Mouse (Mus musculus): ENCODE results near the gene Zfp2. TPM values are rescaled to one million over a fixed set of nuclear protein-coding genes. Genes with fewer than 3 reads are reported as not detected.

Zfp2 gene
- polyA plus RNA-seq (2016; fragmentation: Nextera tagmentation; extraction: Ambion mirVana) = 32.6 and 33.0 TPM in 2 replicates

DNA sequence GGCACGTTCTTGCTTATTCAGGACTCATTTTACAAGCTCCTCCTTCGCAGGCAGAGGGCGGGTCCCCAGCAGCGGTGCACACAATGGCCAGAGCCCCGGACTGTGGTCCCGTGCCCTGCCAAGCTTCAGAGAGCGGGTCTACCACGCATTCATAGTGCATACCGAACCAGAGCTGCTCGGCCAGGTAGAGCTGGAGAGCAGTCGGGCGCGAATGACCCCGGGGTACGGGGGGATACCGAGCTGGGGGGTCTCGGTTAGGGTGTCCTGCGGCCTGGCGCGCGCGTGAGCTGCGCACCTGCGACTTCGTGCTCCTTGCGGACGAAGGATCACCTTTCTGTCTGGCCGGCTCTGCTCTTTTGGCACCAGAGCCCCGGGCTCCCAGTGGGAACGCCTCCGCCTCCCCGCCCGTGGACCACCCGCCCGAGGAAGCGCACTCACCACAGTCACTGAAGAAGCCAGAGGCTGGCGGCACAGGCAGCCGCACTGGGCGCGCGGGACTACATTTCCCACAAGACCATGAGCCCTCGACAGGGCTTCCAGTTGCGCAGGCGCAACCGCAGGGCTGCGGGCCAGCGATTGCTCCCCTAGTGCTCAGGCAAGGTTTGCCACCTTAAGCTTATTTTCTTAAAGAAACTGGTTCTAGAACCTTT is at the start of gene Zfp2:
Zfp2 (minus strand) TSS at position 495 of the 650 bp plus-strand sequence.
- Histone ChIP-seq H3K4me3 (peak within 1 kb of the TSS; percentile 64), H3K36me3 (peaks cover 30% of the 10 kb centered on the region), H3K9ac (peak within 1 kb of the TSS; percentile 81), H3K27ac (peak within 1 kb of the TSS; percentile 62; the same call in 1 of the 2 replicates), H3K4me2 (replicated peaks) (peak within 1 kb of the TSS; percentile 52), H3K4me1 (no peaks in the 10 kb centered on the region), H3K9me3 (peaks cover 24% of the 10 kb centered on the region), H3K27me3 (replicated peaks) (no peaks in the 10 kb centered on the region)
- ATAC-seq (ENCODE audit: low FRiP score, low read depth) = peak; percentile 98
- WGBS = under 1% methylated on average over 47 of the region's 47 CpGs

DNA sequence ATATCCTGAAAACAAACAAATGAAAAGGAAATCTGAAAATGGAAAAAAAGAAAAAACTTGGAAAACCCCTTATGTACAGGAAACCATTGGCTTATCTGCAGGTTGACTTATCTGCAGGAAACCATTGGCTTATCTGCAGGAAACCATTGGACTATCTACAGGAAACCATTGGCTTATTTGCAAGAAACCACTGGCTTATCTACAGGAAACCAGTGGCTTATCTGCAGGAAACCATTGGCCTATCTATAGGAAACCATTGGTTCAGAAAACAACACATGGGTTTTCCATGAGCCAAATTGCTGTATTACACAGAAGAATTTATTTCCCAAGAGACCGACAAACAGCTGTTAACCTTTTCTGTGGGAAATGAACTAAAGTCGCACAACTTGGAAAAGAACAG is 48.9 kb upstream of the Zfp2 start:
- no peak overlapping the region for H3K4me3 ChIP-seq
- no peaks in the 10 kb centered on the region for H3K4me1 ChIP-seq
- no peaks in the 10 kb centered on the region for H3K36me3 ChIP-seq
- 91% methylated on average over 2 of the region's 2 CpGs for WGBS
- no peak overlapping the region for H3K27ac ChIP-seq
- no peak for ATAC-seq (ENCODE audit: low FRiP score, low read depth)
- H3K9ac ChIP-seq = no peak overlapping the region
- H3K9me3 ChIP-seq = no peaks in the 10 kb centered on the region
- no peak overlapping the region for H3K4me2 ChIP-seq (replicated peaks)
- no peaks in the 10 kb centered on the region for H3K27me3 ChIP-seq (replicated peaks)

DNA sequence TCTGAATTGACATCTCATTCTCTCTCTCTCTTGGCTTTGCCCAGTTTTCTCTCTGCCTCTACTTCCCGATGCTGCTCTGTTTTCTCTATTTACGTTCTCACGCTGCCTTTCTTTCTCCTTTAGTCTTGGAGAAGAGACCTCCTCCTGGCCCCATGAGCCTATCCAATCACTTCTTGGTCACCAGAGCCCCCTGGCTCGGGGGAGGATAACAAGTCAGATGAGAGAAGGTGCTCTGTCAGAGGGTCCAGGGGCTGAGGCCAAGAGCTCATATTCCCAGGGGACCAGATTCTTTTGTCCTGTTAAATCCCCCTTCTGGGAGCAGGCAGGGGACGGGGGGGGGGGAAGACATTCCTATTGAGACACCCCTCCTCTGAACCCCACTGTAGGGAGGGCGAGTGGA is 37.7 kb upstream of the Zfp2 start, which contains the start of gene Prop1:
Prop1 (minus strand) TSS at position 101 of the 400 bp plus-strand sequence.
- Histone ChIP-seq H3K4me1 (no peaks in the 10 kb centered on the region), H3K9me3 (no peaks in the 10 kb centered on the region), H3K36me3 (no peaks in the 10 kb centered on the region), H3K4me2 (replicated peaks) (no peak within 1 kb of the TSS), H3K9ac (no peak within 1 kb of the TSS), H3K27me3 (replicated peaks) (no peaks in the 10 kb centered on the region), H3K27ac (no peak within 1 kb of the TSS), H3K4me3 (no peak within 1 kb of the TSS)
- WGBS = 76% methylated on average over 6 of the region's 6 CpGs
- no peak for ATAC-seq (ENCODE audit: low FRiP score, low read depth)

DNA sequence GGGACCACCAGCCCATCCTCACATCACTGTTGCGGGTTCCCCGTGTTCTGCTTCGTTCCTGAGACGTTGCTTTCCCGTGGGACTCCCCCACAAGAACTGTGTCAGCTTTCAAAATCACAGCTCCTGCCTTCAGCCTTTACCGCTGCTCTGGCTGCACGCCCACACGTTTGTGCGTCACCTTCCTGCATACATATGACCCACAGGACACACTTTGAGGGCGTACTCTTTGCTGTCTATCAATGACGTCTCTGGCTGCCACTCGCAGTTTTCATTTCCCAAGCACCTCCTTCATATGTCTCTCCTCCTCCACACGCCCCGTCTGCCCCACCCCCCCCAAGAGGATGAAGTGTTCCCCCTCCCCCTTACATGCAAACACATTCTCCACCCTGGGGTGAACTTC is 36.3 kb upstream of the Zfp2 start:
- Histone ChIP-seq H3K27ac (no peak overlapping the region), H3K4me2 (replicated peaks) (no peak overlapping the region), H3K4me3 (no peak overlapping the region), H3K4me1 (no peaks in the 10 kb centered on the region), H3K9me3 (no peaks in the 10 kb centered on the region), H3K36me3 (no peaks in the 10 kb centered on the region), H3K27me3 (replicated peaks) (no peaks in the 10 kb centered on the region), H3K9ac (no peak overlapping the region)
- ATAC-seq (ENCODE audit: low FRiP score, low read depth) = no peak
- WGBS = 78% methylated on average over 14 of the region's 14 CpGs

DNA sequence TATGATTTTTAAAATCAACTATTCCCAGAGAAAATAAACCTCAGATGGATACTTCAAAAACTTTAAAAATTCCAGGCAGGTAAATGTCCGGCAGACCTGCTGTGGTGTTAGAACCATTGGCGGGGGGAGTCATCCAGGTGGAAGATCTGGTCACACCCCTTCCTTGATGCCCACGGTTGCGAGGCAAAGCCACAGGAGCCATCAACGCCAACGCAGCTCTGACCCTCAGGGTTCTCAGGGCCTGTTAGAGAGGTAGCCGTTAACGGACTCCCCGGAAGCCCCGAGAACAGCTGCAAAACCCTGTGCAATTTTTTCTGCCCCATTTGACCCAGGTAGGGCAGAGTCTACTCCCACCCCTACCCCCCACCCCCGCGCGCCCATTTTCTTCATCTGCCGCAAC is 27.5 kb upstream of the Zfp2 start, which contains the start of gene 4933414I15Rik:
4933414I15Rik (minus strand) TSS at position 260 of the 400 bp plus-strand sequence.
- Histone ChIP-seq H3K4me3 (no peak within 1 kb of the TSS), H3K4me1 (no peaks in the 10 kb centered on the region), H3K9me3 (no peaks in the 10 kb centered on the region), H3K9ac (no peak within 1 kb of the TSS), H3K4me2 (replicated peaks) (no peak within 1 kb of the TSS), H3K36me3 (no peaks in the 10 kb centered on the region), H3K27me3 (replicated peaks) (no peaks in the 10 kb centered on the region), H3K27ac (no peak within 1 kb of the TSS)
- ATAC-seq (ENCODE audit: low FRiP score, low read depth) = no peak
- WGBS = 85% methylated on average over 14 of the region's 14 CpGs

DNA sequence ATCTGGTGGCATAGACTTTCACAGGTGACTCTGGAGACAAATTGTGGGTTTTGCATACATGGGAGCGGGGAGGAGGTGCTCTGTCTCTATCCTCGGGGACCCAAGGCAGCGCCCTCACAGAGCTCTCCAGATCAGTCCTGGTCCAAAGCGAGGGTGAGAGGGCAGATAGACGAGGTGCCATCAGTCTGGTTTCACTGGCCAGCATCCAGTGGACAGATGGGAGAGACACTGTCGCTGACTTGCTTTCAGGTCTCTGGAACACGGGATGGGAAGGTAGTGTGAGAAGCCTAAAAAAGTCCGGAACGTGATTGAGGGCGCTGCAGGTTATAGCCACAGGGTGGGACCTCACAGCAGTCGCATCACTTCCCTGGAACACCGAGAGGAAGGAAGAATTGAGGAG is 26.4 kb upstream of the Zfp2 start:
- whole genome bisulfite sequencing = 76% methylated on average over 12 of the region's 12 CpGs
- no peak overlapping the region for H3K4me3 ChIP-seq
- no peaks in the 10 kb centered on the region for H3K27me3 ChIP-seq (replicated peaks)
- no peaks in the 10 kb centered on the region for H3K9me3 ChIP-seq
- no peaks in the 10 kb centered on the region for H3K36me3 ChIP-seq
- no peak overlapping the region for H3K9ac ChIP-seq
- H3K4me2 ChIP-seq (replicated peaks) = no peak overlapping the region
- H3K27ac ChIP-seq = no peak overlapping the region
- ATAC-seq (ENCODE audit: low FRiP score, low read depth) = no peak
- no peaks in the 10 kb centered on the region for H3K4me1 ChIP-seq

DNA sequence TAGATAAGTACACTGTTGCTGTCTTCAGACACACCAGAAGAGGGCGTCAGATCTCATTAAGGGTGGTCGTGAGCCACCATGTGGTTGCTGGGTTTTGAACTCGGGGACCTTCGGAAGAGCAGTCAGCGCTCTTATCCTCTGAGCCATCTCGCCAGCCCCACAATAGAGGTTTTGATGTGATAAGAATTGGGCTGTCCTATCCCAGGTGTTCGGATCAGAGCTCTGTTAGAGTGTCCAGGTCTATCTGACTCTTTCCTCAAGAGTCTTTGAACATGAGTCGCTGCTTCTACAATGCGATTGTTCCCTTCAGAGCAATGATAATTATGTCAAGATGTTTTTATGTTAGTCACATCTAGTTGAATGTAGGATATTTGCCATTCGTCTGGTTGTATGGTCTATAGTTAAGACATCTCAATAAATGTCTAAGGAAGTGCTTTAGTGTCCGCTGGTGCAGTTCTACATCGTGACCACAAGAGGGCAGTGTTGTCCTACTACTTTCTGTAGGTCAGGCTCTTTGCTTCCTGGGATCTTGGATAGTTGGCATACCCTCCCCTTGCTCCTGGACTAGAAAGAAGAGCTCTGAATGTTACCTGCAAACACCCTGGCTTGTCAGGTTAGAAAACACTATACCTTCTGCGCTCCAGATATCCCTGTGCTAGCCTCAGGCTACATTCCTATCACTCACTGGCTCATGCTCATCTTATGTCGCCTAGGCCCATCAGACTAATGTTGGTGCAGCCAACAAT is 23.8 kb upstream of the Zfp2 start:
- no peaks in the 10 kb centered on the region for H3K9me3 ChIP-seq
- H3K4me2 ChIP-seq (replicated peaks) = no peak overlapping the region
- H3K9ac ChIP-seq = no peak overlapping the region
- H3K36me3 ChIP-seq = no peaks in the 10 kb centered on the region
- H3K27ac ChIP-seq = no peak overlapping the region
- no peak overlapping the region for H3K4me3 ChIP-seq
- no peaks in the 10 kb centered on the region for H3K27me3 ChIP-seq (replicated peaks)
- H3K4me1 ChIP-seq = no peaks in the 10 kb centered on the region
- peak; percentile 58 for ATAC-seq (ENCODE audit: low FRiP score, low read depth)
- WGBS = 41% methylated on average over 14 of the region's 14 CpGs

DNA sequence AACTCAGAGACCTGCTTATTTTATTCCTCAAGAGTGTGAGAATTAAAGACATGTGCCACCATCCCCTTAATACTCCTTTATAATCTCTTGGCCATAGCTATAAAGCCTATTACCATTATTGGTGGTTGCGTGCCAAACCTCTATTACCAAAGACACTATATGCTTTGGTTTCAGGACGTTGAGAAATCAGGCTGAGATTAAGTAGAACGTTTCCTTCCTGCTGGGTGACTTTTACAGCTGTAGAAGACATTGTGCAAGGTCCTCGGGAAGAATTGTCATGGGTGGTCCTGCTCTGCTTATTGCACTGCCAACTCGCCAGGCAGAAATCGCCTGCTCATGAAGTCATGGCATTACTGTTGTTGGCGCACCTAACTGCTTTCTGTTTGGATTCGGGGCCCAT is 22.5 kb upstream of the Zfp2 start:
- no peak overlapping the region for H3K9ac ChIP-seq
- WGBS = 82% methylated on average over 8 of the region's 8 CpGs
- no peaks in the 10 kb centered on the region for H3K36me3 ChIP-seq
- H3K4me3 ChIP-seq = no peak overlapping the region
- no peak for ATAC-seq (ENCODE audit: low FRiP score, low read depth)
- no peaks in the 10 kb centered on the region for H3K27me3 ChIP-seq (replicated peaks)
- H3K4me1 ChIP-seq = no peaks in the 10 kb centered on the region
- no peaks in the 10 kb centered on the region for H3K9me3 ChIP-seq
- no peak overlapping the region for H3K27ac ChIP-seq
- no peak overlapping the region for H3K4me2 ChIP-seq (replicated peaks)

DNA sequence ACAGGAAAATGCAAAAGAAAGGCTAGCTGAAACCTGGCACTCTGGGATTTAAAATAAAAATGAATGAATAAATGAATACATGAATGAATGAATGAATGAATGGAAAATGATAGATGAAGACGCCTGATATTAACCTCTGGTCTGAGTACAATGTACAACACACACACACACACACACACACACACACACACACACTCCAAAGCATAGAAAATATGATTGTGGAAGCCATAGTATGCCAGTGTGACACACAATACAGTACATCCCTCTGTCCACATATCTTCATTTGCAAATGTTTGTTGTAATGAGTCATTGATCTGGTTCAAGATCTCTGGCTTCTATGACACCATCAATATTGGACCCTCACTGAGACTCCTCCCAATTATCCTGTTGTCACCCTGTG is 16.1 kb upstream of the Zfp2 start:
- H3K9ac ChIP-seq = no peak overlapping the region
- H3K27ac ChIP-seq = no peak overlapping the region
- no peaks in the 10 kb centered on the region for H3K27me3 ChIP-seq (replicated peaks)
- H3K36me3 ChIP-seq = no peaks in the 10 kb centered on the region
- peak; percentile 57 for ATAC-seq (ENCODE audit: low FRiP score, low read depth)
- peak overlapping the region; percentile 83 for H3K4me2 ChIP-seq (replicated peaks)
- no peaks in the 10 kb centered on the region for H3K9me3 ChIP-seq
- H3K4me1 ChIP-seq = 0 out of 2 replicates have a peak, but pooled peaks cover 8% of the 10 kb centered on the region
- 69% methylated on average over 1 of the region's 1 CpGs for WGBS
- no peak overlapping the region for H3K4me3 ChIP-seq

DNA sequence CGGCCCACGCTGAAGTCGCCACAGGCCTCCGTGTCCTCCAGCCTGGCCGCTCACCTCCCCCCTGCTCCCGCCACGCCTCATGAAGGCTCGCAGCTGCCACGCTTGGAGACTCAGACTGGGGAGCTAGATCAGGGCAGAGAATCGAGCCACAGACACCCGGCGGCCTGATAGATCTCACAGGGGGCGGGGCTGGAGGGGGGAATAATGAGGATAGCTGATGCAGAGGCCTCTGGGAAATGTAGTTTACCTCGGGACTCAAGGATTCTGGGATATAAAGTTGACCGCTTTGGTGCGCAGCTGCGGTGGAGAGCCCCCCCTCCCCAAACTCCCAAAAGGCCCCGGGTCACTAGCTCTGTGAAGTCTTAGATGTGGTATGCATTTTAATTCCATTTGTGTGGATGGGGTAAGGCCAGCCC is 15.5 kb upstream of the Zfp2 start, which contains the start of gene Zfp354b:
Zfp354b (minus strand) TSS at position 183 of the 416 bp plus-strand sequence.
- ATAC-seq (ENCODE audit: low FRiP score, low read depth) = peak; percentile 94
- Histone ChIP-seq H3K4me2 (replicated peaks) (peak within 1 kb of the TSS; percentile 83), H3K9ac (peak within 1 kb of the TSS; percentile 63), H3K9me3 (no peaks in the 10 kb centered on the region), H3K27me3 (replicated peaks) (no peaks in the 10 kb centered on the region), H3K4me1 (0 out of 2 replicates have a peak, but pooled peaks cover 8% of the 10 kb centered on the region), H3K4me3 (peak within 1 kb of the TSS; percentile 52), H3K36me3 (no peaks in the 10 kb centered on the region), H3K27ac (no peak within 1 kb of the TSS)
- under 1% methylated on average over 18 of the region's 18 CpGs for WGBS

DNA sequence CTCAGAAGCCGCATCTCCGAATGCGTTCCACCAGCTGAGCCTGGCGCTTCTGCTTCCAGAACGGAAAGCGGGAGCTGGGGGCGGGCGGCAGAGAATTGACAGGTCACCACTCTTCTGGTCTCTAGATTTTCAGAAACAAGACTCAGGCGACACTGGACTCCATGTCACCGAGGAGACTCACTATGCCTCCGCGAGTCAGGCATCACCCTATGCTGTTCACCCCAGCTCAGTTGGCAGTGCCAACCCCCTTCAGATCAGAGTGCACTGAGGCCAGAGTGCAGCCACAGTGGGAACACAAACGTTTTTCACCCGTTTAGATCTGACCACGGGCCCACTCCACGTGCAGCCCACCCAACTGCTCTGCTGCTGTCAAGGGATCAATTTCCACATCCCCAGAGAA is 15.1 kb upstream of the Zfp2 start:
- H3K9me3 ChIP-seq = no peaks in the 10 kb centered on the region
- 0 out of 2 replicates have a peak, but pooled peaks cover 8% of the 10 kb centered on the region for H3K4me1 ChIP-seq
- no peaks in the 10 kb centered on the region for H3K27me3 ChIP-seq (replicated peaks)
- ATAC-seq (ENCODE audit: low FRiP score, low read depth) = peak; percentile 75
- no peak overlapping the region for H3K27ac ChIP-seq
- H3K36me3 ChIP-seq = no peaks in the 10 kb centered on the region
- WGBS = 4% methylated on average over 16 of the region's 16 CpGs
- peak overlapping the region; percentile 83 for H3K4me2 ChIP-seq (replicated peaks)
- peak overlapping the region; percentile 52 for H3K4me3 ChIP-seq
- peak overlapping the region; percentile 63 for H3K9ac ChIP-seq

DNA sequence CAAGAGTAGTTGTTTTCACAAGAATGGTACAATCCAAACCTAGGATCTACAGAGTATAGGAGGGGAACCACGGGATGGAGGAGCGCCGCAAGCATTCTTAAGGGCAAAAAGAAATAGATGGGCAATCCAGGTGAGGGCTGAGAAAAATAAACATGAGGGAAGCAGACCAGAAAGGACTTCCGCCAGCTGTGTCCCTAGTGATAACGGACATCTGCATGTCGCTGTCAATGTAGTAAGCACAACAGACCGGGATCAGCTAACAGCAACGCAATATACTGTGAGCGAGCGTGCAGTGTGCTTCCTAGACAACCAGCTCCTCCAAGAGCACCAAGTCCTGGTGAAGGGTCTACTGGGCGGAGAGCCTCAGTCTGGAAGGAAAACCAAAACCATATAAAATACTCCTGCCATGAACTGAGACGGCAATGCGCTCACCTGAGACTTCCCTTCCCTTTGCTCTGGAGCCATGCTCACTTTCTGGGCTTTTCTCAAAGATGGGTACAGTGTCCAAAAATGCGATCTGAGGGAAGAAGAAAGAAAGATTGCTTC is 14.6 kb upstream of the Zfp2 start:
- Histone ChIP-seq H3K36me3 (no peaks in the 10 kb centered on the region), H3K4me2 (replicated peaks) (peak overlapping the region; percentile 83), H3K9ac (peak overlapping the region; percentile 63), H3K27ac (no peak overlapping the region), H3K4me3 (peak overlapping the region; percentile 52), H3K4me1 (0 out of 2 replicates have a peak, but pooled peaks cover 8% of the 10 kb centered on the region), H3K9me3 (no peaks in the 10 kb centered on the region), H3K27me3 (replicated peaks) (no peaks in the 10 kb centered on the region)
- WGBS = 28% methylated on average over 14 of the region's 14 CpGs
- peak; percentile 10; the same call in 1 of the 2 replicates for ATAC-seq (ENCODE audit: low FRiP score, low read depth)

All from neural tube, embryonic 12.5 days (tissue).